Mouse (Mus musculus) midbrain, postnatal 0 days (tissue): ENCODE measurements around the gene Inpp4b. TPM values are rescaled to one million over a fixed set of nuclear protein-coding genes. Genes with fewer than 3 reads are reported as not detected.

Source experiments
- ATAC-seq: fragments of 200-750 bp; cut with Nextera tagmentation; 2 replicates; pipeline ENCODE4 v1.8.0; 2017; ENCODE audit warnings: moderate number of reproducible peaks, mild to moderate bottlenecking, moderate TSS enrichment, moderate library complexity; ENCODE audit not compliant: low FRiP score
- DNase-seq: peaks from one replicate; pipeline ENCODE4 v3.0.0-alpha.2; 2015; ENCODE audit warnings: low spot score
- H3K27ac ChIP-seq: fragments of 300-500 bp; sonication (generic); 2 replicates; pipeline ENCODE4 v1.5.1; 2014; ENCODE audit warnings: low read depth, mild to moderate bottlenecking, low read length, mixed read lengths
- H3K27me3 ChIP-seq: fragments of 300-500 bp; sonication (generic); 2 replicates; pipeline ENCODE4 v1.6.1; 2014; ENCODE audit warnings: low read length, control low read depth, mixed read lengths; ENCODE audit not compliant: insufficient read depth
- H3K36me3 ChIP-seq: fragments of 300-500 bp; sonication (generic); 2 replicates; pipeline ENCODE4 v1.6.1; 2014; ENCODE audit warnings: low read length, control low read depth, mixed read lengths; ENCODE audit not compliant: insufficient read depth
- H3K4me1 ChIP-seq: fragments of 300-500 bp; sonication (generic); 2 replicates; pipeline ENCODE4 v1.6.1; 2014; ENCODE audit warnings: mild to moderate bottlenecking, control low read depth, antibody characterized with exemption, low read length, mixed read lengths; ENCODE audit not compliant: insufficient read depth
- H3K4me2 ChIP-seq: fragments of 300-500 bp; sonication (generic); 2 replicates; pipeline ENCODE4 v1.6.1; 2014; ENCODE audit warnings: low read depth, mild to moderate bottlenecking, low read length, mixed read lengths; ENCODE audit not compliant: poor library complexity, severe bottlenecking
- H3K4me3 ChIP-seq: fragments of 300-500 bp; sonication (generic); 2 replicates; pipeline ENCODE4 v1.5.1; 2014; ENCODE audit warnings: low read depth, mild to moderate bottlenecking, low read length, moderate library complexity
- H3K9ac ChIP-seq: fragments of 300-500 bp; sonication (generic); replicated peaks from 2 replicates; pipeline ENCODE4 v1.6.1; 2014; ENCODE audit warnings: mild to moderate bottlenecking, low read length, moderate library complexity, mixed read lengths; ENCODE audit not compliant: poor library complexity, severe bottlenecking
- H3K9me3 ChIP-seq: fragments of 300-500 bp; sonication (generic); 2 replicates; pipeline ENCODE4 v1.6.1; 2016; ENCODE audit warnings: low read length, control low read depth
- CTCF ChIP-seq: IDR thresholded peaks from 2 replicates; pipeline ENCODE4 v1.5.1; 2016; ENCODE audit warnings: antibody characterized with exemption, mild to moderate bottlenecking
- WGBS: fragments of 180-500 bp; shearing (Covaris S2); extraction: QIAGEN DNeasy Blood & Tissue Kit; methylation state at CpG from one replicate; pipeline ENCODE4 v1.1.7; 2014; 5-methylcytosine and 5-hydroxymethylcytosine counted together
- polyA plus RNA-seq: library from polyadenylated mRNA; unstranded; fragments of >200 nt; fragmentation: Nextera tagmentation; extraction: Ambion mirVana; gene quantifications from 2 replicates; pipeline ENCODE4 v1.2.1, GENCODE M21; 2015
- total RNA-seq: library from RNA; depleted of rRNA; stranded (reverse); fragments of >200 nt; gene quantifications from 2 replicates; pipeline ENCODE4 v1.2.3, GENCODE M21; 2014

The Inpp4b gene
- total and polyA plus RNA-seq, 2 experiments from 2014 or later, result 11.2 to 14.6 TPM

DNA sequence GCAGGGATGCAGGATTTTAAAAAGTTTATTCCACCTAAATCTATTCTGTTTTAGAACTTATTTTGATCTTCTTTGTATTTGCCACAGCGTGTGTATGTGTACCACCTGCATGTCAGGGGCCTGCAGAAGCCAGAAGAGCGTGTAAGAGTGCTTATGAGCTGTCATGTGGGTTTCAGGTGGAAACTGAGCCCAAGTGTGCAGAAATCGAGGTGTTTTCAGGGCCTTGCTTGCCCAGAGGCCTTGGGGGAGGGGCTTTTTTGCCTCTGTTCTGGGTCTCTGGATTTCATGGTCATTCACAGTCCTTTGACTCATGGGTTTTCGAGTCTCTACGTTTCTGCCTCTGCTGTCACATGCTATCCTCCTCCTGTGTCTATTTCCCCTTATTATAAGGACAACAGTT lies 28.3 kb downstream of the Inpp4b start:
- Histone ChIP-seq H3K9me3 (no peaks in the 10 kb centered on the region), H3K4me1 (no peaks in the 10 kb centered on the region), H3K9ac (no peak overlapping the region), H3K27ac (no peak overlapping the region), H3K4me3 (no peak overlapping the region), H3K27me3 (no peaks in the 10 kb centered on the region), H3K36me3 (no peaks in the 10 kb centered on the region), H3K4me2 (no peak overlapping the region)
- no peak for DNase-seq
- WGBS, result 65% methylated on average over 5 of the region's 5 CpGs
- no peak for ATAC-seq
- no peak for TF ChIP-seq CTCF

DNA sequence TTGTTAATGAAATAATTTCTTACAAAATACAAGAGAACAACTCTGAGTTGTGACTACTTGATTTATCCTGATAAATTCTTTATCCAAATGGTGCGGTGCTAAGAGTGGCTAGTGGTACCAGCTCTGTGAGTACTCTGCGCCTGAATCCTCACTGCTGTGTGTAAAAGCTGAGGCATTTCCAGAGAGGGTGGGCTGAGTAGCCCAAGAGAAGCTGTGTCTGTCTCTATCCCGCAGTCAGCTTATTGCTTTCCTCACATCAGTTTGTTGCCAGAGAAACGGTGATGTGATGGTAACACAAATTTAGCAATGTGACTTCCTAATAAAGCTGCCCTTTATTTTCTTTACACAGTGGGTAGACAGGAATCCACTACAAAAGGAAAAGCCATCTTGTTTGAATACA lies 29.5 kb downstream of the Inpp4b start:
- no peak overlapping the region for H3K27ac ChIP-seq
- no peaks in the 10 kb centered on the region for H3K9me3 ChIP-seq
- TF ChIP-seq CTCF, result no peak
- ATAC-seq, result peak; percentile 58; the same call in 1 of the 2 replicates
- no peaks in the 10 kb centered on the region for H3K36me3 ChIP-seq
- no peak overlapping the region for H3K4me2 ChIP-seq
- no peaks in the 10 kb centered on the region for H3K4me1 ChIP-seq
- H3K9ac ChIP-seq, result no peak overlapping the region
- 47% methylated on average over 4 of the region's 4 CpGs for WGBS
- H3K4me3 ChIP-seq, result no peak overlapping the region
- peak; percentile 40 for DNase-seq
- no peaks in the 10 kb centered on the region for H3K27me3 ChIP-seq

DNA sequence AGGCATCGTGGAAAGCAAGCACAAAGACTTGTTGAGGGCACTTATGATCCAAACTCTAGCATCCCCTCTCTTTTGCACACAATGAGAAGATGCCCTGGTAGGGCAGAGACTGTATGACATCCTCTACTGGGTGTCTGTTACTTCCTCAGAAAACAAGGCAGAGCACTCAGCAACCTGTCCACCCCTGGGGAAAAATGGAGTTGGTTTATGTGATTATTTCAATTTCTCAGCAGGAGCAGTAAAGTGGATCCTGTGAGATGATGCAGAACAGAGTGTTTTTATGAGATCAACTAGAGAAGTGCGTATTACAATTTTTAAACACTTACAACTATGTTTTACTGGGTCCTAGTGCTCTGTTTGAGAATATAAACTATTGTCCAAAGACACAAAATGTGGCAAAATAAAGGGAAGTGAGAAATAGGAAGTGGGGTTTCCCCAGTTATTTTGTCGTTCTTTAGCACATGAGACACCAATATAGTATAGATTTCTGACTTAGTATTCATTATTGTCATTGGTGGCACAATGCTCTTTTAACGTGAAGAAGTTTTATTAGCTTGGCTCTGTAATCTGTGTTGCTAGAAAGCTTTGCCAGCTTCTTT lies 32.6 kb downstream of the Inpp4b start:
- no peaks in the 10 kb centered on the region for H3K36me3 ChIP-seq
- no peak for TF ChIP-seq CTCF
- no peak overlapping the region for H3K27ac ChIP-seq
- H3K9me3 ChIP-seq, result no peaks in the 10 kb centered on the region
- H3K4me3 ChIP-seq, result no peak overlapping the region
- H3K4me1 ChIP-seq, result no peaks in the 10 kb centered on the region
- no peak overlapping the region for H3K9ac ChIP-seq
- no peak overlapping the region for H3K4me2 ChIP-seq
- H3K27me3 ChIP-seq, result no peaks in the 10 kb centered on the region
- 78% methylated on average over 4 of the region's 4 CpGs for WGBS
- no peak for ATAC-seq
- DNase-seq, result no peak

DNA sequence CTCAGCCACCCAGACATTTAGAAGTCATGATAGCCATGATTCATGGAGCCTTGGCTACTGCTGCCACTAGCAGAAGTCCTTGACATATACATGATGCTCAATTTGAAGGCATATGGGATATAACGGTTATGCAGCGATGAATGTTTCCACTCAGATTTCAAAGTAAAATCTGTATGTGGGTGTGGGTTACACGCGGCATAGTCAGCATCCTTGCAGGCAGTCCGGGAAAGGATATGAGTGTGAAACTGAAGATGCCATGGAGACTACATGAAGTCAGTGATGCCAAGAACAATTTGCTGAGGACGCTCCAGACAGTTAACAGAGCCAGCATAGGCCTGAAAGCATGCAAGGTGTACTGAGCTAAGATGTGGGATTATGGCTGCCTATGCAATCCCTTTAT lies 46.6 kb downstream of the Inpp4b start:
- H3K36me3 ChIP-seq, result no peaks in the 10 kb centered on the region
- DNase-seq (no peak), ATAC-seq (no peak)
- H3K9ac ChIP-seq, result no peak overlapping the region
- no peak overlapping the region for H3K4me2 ChIP-seq
- H3K27me3 ChIP-seq, result no peaks in the 10 kb centered on the region
- WGBS, result 87% methylated on average over 6 of the region's 6 CpGs
- H3K9me3 ChIP-seq, result no peaks in the 10 kb centered on the region
- H3K4me1 ChIP-seq, result no peaks in the 10 kb centered on the region
- no peak for TF ChIP-seq CTCF
- H3K4me3 ChIP-seq, result no peak overlapping the region
- H3K27ac ChIP-seq, result no peak overlapping the region

DNA sequence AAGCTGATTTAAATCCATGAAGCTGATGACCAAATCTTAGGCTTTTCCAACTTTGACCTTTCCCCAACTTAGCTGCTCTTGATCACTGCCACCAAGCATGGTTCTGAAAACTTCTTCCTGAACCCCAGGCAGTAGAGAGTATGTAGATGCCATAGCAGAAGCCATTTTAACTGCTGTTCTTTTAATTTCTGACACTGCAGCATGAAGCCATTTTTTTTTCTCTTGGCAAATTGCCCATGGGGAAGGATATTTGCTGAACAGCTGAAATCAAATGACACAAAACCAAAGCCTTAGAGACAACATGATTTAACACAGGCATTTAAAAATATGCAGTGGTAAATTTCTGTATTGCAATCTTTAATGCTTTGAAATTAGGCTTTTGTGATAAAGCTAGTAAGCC lies 56.7 kb downstream of the Inpp4b start:
- ATAC-seq (no peak), DNase-seq (peak; percentile 44)
- no peak overlapping the region for H3K27ac ChIP-seq

DNA sequence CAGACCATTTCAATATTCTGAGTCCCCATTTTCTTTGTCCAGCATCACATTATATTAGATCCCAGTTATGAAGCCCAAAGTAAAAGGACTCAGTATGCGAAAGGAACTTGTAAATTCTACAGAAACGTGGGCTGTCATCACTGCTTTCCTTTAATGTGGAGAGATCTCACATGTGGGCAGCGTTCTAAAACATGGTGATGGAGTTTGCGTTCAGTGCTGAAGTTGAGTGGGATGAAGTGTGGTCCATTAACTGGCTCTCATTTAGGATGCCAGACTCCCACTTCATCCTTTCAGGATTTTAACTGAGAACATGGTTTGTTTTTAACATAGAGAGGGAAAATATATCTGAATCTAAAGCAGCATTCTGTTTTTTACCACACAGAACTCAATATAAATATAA lies 57.1 kb downstream of the Inpp4b start:
- Histone ChIP-seq H3K9ac (no peak overlapping the region), H3K4me3 (no peak overlapping the region), H3K27ac (no peak overlapping the region), H3K9me3 (no peaks in the 10 kb centered on the region), H3K4me1 (no peaks in the 10 kb centered on the region), H3K27me3 (no peaks in the 10 kb centered on the region), H3K36me3 (no peaks in the 10 kb centered on the region), H3K4me2 (no peak overlapping the region)
- 80% methylated on average over 4 of the region's 4 CpGs for WGBS
- DNase-seq, result no peak
- no peak for TF ChIP-seq CTCF
- no peak for ATAC-seq

More for the DNA sequence above, 56.7 kb downstream of the Inpp4b start:
- H3K9me3 ChIP-seq, result no peaks in the 10 kb centered on the region
- no peak for TF ChIP-seq CTCF
- no peaks in the 10 kb centered on the region for H3K4me1 ChIP-seq
- H3K4me2 ChIP-seq, result no peak overlapping the region
- no peaks in the 10 kb centered on the region for H3K36me3 ChIP-seq
- no peak overlapping the region for H3K4me3 ChIP-seq
- no peak overlapping the region for H3K9ac ChIP-seq
- H3K27me3 ChIP-seq, result no peaks in the 10 kb centered on the region
